Mouse (Mus musculus): ENCODE measurements at regions not wholly inside any gene's neighbourhood (a gene's known extent, or its start where the extent isn't known, plus 50 kb on each side); places are given as distances from the start of the nearest gene placed in this dataset.

DNA sequence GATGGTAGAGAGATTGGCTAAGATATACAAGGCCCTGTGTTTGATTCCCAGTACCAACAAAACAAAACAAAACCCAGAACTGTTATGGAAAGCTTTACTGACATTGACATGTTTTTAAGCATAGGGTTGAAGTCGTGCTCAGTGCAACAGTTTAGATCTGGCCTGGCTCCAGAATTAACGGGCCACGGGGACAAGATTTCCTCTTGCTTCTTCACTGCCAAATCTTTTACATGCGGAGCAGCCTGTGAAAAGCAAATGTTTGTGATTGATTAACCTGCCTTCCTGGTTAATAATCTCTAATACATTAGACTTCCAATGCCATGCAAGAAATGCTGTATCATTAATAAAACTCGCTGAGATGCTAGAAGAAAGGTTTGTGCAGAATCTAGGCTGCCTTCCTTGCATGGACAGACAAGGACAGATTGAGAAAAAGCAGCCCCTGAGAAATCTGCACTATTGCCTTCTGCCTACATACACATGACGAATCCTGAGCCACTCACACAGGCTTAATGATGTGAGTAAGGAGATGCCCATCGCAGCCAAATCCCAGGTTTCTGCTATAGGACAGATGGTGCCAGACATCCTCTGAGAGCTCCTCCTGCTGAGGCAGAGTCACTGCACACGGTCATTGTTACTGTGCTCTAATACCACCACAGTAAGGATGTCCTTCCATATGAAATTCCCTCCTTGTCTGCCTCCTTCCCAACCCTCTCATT lies 697.2 kb upstream of the Tmem132c start:
- TF ChIP-seq CTCF (IDR thresholded peaks at IDR 0.05), result no peak
- TF ChIP-seq EP300 (IDR thresholded peaks at IDR 0.05), result no peak
